Mouse (Mus musculus): ENCODE data around the gene Psmd11.
"Not testable (repeated sequence)": the region's sequence is repeated elsewhere in the genome, so short reads cannot be mapped to it uniquely, and the experiment has no call there.

The Psmd11 gene

GRCm38 (mm10) chr11:80428381-80429008 lies at the start of gene Psmd11:
Psmd11 (plus strand) TSS chr11:80428615.
- DNase-seq (ENCODE audit: low spot score) = peak; percentile 96

GRCm38 (mm10) chr11:80379184-80379583 lies 49.2 kb upstream of the Psmd11 start:
- not testable (repeated sequence) for DNase-seq (ENCODE audit: low spot score)

GRCm38 (mm10) chr11:80382626-80383018 lies 45.8 kb upstream of the Psmd11 start:
- peak; percentile 63 for DNase-seq (ENCODE audit: low spot score)

DNA sequence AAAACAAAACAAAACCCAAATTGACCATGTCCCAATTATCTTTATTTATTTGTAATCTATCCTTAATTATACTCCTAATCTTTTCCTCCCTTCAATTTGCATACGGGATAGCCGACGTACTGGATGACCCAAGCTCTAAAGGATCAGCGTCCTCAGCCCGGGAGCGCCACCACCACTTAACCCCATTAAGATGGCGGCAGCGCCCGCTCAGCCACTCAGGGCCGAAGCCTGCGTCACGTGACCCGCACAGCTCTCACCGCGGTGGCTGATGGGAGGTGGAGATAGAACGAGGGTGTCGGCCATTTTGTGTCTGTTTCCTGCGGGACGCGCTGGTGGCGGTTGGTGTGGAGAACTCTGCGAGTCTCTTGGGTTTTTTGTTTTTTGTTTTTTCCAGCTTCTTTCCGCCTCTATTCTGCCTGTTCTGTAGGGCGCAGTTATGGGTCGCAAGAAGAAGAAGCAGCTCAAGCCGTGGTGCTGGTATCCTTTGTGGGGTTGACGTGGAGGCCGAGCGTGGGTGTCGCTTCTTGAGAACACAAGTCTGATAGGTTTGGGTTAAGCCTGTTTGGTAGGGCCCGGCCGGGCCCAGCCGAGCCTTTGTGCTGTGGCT lies 45.3 kb upstream of the Psmd11 start, which contains the start of gene Zfp207:
Gene Zfp207, plus strand, starts transcription at position 261 of the 607 bp plus-strand sequence.
- DNase-seq (ENCODE audit: low spot score) = peak; percentile 97

- peak; percentile 75 for DNase-seq (ENCODE audit: low spot score)
Observed at GRCm38 (mm10) chr11:80383626-80384046, 44.8 kb upstream of the Psmd11 start.

DNA sequence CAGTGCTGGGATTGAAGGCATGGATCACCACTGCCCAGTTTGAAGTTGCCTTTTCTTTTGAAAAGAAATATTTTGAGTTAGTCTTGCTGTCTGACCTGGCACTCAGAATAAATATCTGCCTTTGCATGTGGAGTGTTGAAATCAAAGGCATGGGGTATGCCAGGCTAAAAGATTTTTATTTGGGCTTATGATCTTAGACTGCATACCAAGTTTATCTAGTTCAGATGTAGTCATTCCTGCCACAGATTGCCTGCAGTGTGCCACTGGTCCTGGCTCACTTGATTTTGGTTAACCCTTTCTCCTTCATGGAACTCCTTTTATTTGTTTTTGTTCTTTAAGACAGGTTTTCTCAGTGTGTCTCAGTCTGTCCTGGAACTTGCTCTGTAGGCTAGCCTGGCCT lies 44.0 kb upstream of the Psmd11 start:
- peak; percentile 26 for DNase-seq (ENCODE audit: low spot score)

DNA sequence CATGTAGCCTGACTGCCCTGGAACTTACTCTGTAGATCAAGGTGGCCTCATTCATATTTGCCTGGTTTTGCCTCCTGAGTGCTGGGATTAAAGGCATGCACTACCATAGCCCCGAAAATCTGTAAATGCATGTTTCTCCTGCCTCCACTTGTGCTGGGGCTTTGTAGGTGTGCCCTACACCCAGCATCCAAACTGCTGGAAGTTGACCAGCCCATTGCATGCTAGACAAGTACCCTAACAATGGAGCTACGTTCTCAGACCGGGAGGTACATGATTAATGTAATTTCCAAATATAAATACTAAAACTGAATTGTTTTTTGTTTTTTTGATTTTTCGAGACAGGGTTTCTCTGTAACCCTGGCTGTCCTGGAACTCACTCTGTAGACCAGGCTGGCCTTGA lies 43.4 kb upstream of the Psmd11 start:
- no peak for DNase-seq (ENCODE audit: low spot score)

DNA sequence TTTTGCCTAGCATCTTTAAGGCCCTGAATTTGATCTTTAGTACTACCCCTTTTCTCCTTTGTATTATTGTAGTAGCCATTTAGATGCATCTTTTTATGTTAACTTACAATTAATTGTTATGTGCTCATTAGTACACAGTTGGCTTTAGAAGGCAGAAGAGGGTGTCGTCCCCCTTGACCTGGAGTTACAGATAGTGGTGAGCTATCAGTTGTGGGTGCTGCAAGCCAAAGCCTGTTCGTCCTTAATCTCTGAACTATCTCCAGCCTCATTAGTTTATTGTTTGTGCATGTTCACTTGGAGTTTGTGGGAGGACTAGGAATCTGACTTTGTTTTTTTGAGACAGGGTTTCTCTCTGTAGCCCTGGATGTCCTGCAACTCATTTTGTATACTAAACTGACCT lies 41.6 kb upstream of the Psmd11 start:
- no peak for DNase-seq (ENCODE audit: low spot score)

DNA sequence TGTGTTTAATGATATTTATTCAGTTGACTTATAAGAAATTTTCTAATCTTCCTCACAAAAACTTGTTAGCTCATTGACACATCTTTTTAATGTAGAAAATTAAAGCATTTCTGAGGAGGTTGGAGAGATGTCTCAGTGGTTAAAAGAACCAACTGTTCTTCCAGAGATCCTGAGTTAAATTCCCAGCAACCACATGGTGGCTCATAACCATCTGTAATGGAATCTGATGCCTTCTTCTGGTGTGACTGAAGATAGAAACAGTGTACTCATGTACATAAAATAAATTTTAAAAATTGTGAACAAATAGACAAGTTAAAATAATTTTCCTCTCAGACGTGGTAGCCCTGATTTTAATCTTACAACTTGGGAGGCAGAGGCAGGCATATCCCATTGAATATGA lies 38.5 kb upstream of the Psmd11 start:
- no peak for DNase-seq (ENCODE audit: low spot score)

DNA sequence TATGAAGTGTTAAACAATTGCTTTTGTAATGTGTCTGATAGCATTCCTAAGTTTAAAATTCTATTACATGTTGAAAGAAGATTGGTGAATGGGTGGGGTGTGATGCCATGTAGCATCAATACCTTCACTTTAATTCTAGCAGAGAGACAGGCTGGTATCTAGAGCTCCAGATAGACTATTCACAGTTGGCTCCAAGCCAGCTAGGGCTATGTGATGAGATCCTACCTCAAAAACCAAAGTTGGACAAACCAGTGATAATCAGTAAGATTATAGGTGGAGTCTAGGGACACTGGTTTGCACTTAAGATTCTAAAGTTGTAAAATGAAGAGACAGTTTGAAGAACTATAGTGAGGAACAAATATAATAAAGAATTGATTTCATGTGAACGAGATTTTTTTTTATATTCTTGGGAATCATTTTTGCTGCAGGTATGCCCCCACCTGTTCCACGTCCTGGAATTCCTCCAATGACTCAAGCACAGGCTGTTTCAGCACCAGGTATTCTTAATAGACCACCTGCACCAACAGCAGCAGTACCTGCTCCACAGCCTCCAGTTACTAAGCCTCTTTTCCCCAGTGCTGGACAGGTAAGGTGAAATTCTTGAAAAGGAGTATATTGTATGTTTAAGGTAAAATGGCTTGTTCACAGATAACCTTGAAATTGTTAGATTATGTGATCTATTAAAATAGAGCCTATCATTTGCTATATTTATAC lies 36.9 kb upstream of the Psmd11 start:
- no peak for DNase-seq (ENCODE audit: low spot score)

GRCm38 (mm10) chr11:80395930-80396329 lies 32.5 kb upstream of the Psmd11 start:
- no peak for DNase-seq (ENCODE audit: low spot score)

GRCm38 (mm10) chr11:80396617-80397016 lies 31.8 kb upstream of the Psmd11 start:
- no peak for DNase-seq (ENCODE audit: low spot score)

GRCm38 (mm10) chr11:80407878-80408277 lies 20.5 kb upstream of the Psmd11 start:
- DNase-seq (ENCODE audit: low spot score) = not testable (repeated sequence)

GRCm38 (mm10) chr11:80410377-80410776 lies 18.0 kb upstream of the Psmd11 start:
- no peak for DNase-seq (ENCODE audit: low spot score)

DNA sequence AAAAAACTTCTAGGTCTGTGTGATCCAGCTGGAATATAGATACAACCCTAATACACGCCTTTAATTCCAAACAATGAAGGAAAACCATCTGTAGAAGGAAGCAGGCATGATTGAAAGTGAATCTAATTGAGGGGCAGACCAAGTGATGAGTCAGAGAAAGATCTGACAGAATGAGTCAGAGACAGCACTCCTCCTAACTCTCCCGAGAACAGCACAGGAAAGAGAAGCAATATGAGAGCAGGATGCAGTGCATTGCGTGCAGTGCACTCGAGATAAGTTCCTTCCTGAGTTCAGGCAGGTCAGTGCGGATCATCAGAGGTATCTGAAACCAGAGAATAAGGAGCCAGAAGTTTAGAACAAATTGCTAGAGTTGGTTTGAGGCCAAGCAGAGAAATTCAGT lies 11.3 kb upstream of the Psmd11 start:
- no peak for DNase-seq (ENCODE audit: low spot score)

- DNase-seq (ENCODE audit: low spot score) = no peak
Observed at GRCm38 (mm10) chr11:80419743-80420142, 8.7 kb upstream of the Psmd11 start.

GRCm38 (mm10) chr11:80420202-80420984 lies 8.0 kb upstream of the Psmd11 start:
- no peak for DNase-seq (ENCODE audit: low spot score)

DNA sequence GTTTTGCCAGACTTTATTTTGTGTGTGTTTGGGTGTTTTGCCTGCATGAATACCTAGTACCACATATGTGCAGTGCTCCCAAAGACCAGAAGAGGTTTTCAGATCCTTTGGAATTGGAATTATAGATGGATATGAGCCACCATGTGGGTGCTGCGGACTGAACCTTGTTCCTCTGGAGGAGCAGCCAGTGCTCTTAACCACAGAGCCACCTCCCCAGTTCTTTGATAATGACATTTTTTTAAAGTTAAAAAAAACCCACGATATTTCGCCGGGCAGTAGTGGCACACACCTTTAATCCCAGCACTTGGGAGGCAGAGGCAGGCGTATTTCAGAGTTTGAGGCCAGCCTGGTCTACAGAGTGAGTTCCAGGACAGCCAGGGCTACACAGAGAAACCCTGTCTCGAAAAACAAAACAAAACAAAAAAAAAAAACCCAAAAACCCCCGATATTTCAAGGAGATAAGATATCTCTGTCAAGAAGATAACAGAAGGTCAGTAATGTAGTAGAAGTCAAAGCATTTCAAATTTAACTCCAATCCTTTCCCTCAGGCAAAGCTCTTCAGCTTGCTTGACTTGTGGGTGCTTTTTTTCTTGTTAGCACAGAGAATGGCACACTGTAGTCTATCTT lies 6.9 kb upstream of the Psmd11 start:
- DNase-seq (ENCODE audit: low spot score) = no peak

DNA sequence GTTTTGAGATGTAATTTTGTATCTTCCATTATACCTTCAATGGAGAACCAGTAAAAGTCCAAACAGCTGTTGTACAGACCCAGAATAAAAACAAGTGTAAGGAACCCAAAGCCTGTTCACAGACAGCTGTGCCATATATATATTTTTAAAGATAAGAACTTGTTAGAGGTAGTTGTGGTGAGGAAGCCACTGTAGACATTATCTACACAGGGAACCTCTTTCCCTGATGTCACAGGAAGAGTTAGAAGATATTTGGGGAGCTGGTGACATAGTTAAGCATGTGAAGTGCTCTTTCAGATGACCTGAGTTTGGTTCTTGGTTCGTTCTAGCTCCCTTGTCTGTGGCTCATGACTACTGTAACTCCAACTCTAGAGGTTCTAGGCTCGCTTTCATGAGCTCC lies 3.7 kb upstream of the Psmd11 start:
- no peak for DNase-seq (ENCODE audit: low spot score)

GRCm38 (mm10) chr11:80425247-80425778 lies 3.1 kb upstream of the Psmd11 start:
- DNase-seq (ENCODE audit: low spot score) = no peak

DNA sequence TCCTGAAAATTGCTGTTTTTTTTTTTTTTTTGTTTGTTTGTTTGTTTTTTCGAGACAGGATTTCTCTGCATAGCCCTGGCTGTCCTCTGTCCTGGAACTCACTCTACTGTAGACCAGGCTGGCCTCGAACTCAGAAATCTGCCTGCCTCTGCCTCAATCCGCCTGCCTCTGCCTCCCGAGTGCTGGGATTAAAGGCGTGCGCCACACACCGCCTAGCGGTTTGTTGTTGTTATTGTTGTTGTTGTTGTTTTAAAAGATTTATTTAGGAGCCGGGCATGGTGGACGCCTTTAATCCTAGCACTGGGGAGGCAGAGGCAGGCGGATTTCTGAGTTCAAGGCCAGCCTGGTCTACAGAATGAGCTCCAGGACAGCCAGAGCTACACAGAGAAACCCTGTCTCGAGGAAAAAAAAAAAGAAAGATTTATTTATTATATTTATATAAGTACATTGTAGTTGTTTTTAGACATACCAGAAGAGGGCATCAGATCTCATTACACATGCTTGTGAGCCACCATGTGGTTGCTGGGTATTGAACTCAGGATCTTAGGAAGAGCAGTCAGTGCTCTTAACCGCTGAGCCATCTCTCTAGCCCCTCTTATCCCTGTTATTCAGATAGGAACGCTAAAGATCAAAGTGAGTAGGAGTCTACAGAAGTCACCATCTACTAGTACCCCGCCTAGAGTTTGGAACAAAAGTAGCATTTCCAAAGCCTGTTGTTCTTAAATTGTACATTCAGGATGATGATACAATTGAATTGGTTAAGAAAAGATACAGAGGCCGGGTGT lies 2.2 kb upstream of the Psmd11 start:
- not testable (repeated sequence) for DNase-seq (ENCODE audit: low spot score)

Data from adipocyte (in vitro differentiated cells).